21 mouse cellular contexts compared by ENCODE assay signal in genomic region chr7:124946424-124946823, GRCm38 (mm10).
A peak's percentile ranks its signal among the peaks of the same experiment; 100 is the strongest.
DNase-seq lines count a peak whose midpoint lies in the region; ATAC-seq lines count a peak whose summit lies in the region.
"Had no signal": no experiment of that assay in that cellular context is flagged by ENCODE, and none has a peak within 500 bp of the region (broad histone marks: within the 10 kb centered on the region; RNA-seq: fewer than 3 reads in every experiment).

No protein-coding gene starts in this region.

- no peaks in the 10 kb centered on the region for H3K9me3 ChIP-seq in midbrain, embryonic 11.5 days (ENCODE audit: control insufficient read depth, low read length)
- no peaks in the 10 kb centered on the region for H3K9me3 ChIP-seq in midbrain, embryonic 10.5 days (replicated peaks)
- H3K9me3 ChIP-seq: forebrain, embryonic 13.5 days; hindbrain, embryonic 10.5 days had no signal

- peak; percentile 12 to 36 for DNase-seq in cerebellum, postnatal 10 days
- DNase-seq in cerebellum, adult 18-20 months, result no peak
- DNase-seq in midbrain, embryonic 11.5 days (ENCODE audit: low spot score, missing footprints), result peak; percentile 44
- no peak for DNase-seq in midbrain, embryonic 10.5 days (ENCODE audit: low spot score)
- peak; percentile 31 for DNase-seq in lung, postnatal 36 days
- no peak for DNase-seq in layer of hippocampus, postnatal 10 days (ENCODE audit: low spot score in 2 of 2)
- DNase-seq: adrenal gland, postnatal 10 days; B cell, adult 2 months; cerebellum, adult 11 months; cerebellum, adult 9-10 months; cerebellum, postnatal 36 days; forebrain, postnatal 0 days; gastrocnemius, postnatal 25 days had no signal

- ATAC-seq in midbrain, embryonic 11.5 days (ENCODE audit: low FRiP score), result no peak
- no peak for ATAC-seq in inflammation-experienced regulatory T-cells, adult 6 months
- ATAC-seq: CD4-positive, CD25-positive, alpha-beta regulatory T cell, adult 4 months; forebrain, embryonic 13.5 days; forebrain, postnatal 0 days had no signal

- no peak overlapping the region for H3K9ac ChIP-seq in midbrain, embryonic 11.5 days (ENCODE audit: low read length)
- H3K9ac ChIP-seq: forebrain, embryonic 13.5 days; forebrain, postnatal 0 days; heart, embryonic 15.5 days; hindbrain, embryonic 14.5 days had no signal

- no peaks in the 10 kb centered on the region for H3K4me1 ChIP-seq in midbrain, embryonic 11.5 days (ENCODE audit: control insufficient read depth, insufficient read depth, low read length)
- H3K4me1 ChIP-seq in midbrain, embryonic 10.5 days, result no peaks in the 10 kb centered on the region
- H3K4me1 ChIP-seq: forebrain, embryonic 13.5 days; heart, embryonic 15.5 days; hindbrain, embryonic 10.5 days had no signal

- H3K27me3 ChIP-seq in midbrain, embryonic 11.5 days (ENCODE audit: control insufficient read depth, insufficient read depth, low read length), result no peaks in the 10 kb centered on the region
- no peaks in the 10 kb centered on the region for H3K27me3 ChIP-seq in midbrain, embryonic 10.5 days (ENCODE audit: low read depth, poor library complexity, severe bottlenecking)
- H3K27me3 ChIP-seq: forebrain, embryonic 13.5 days; heart, embryonic 15.5 days had no signal

- H3K27ac ChIP-seq in midbrain, embryonic 11.5 days (ENCODE audit: low read depth, low read length), result no peak overlapping the region
- H3K27ac ChIP-seq in midbrain, embryonic 10.5 days (replicated peaks), result no peak overlapping the region
- H3K27ac ChIP-seq: forebrain, embryonic 13.5 days; heart, embryonic 15.5 days; hindbrain, embryonic 10.5 days; hindbrain, embryonic 14.5 days had no signal

- H3K4me2 ChIP-seq in midbrain, embryonic 11.5 days, result no peak overlapping the region
- H3K4me2 ChIP-seq: forebrain, embryonic 13.5 days; heart, embryonic 11.5 days; heart, embryonic 15.5 days; hindbrain, embryonic 14.5 days had no signal

- H3K36me3 ChIP-seq in midbrain, embryonic 11.5 days (ENCODE audit: control insufficient read depth, insufficient read depth, low read length), result no peaks in the 10 kb centered on the region
- H3K36me3 ChIP-seq in midbrain, embryonic 10.5 days, result no peaks in the 10 kb centered on the region
- H3K36me3 ChIP-seq: G1E; heart, embryonic 15.5 days; hindbrain, embryonic 10.5 days had no signal

- 74% methylated on average over 1 of the region's 1 CpGs for WGBS in midbrain, embryonic 11.5 days
- WGBS in midbrain, embryonic 10.5 days, result 57% methylated on average over 1 of the region's 1 CpGs

- no peak overlapping the region for H3K4me3 ChIP-seq in midbrain, embryonic 11.5 days (ENCODE audit: low read depth, low read length)
- no peak overlapping the region for H3K4me3 ChIP-seq in midbrain, embryonic 10.5 days
- H3K4me3 ChIP-seq: forebrain, embryonic 13.5 days; heart, embryonic 15.5 days; hindbrain, embryonic 10.5 days had no signal

Comparison
In these comparisons a context has a peak if more than half of its experiments do, and no peak if none do; other contexts are left out.
1. DNase-seq: peak in cerebellum, postnatal 10 days (2 of 2), midbrain, embryonic 11.5 days (single experiment) and lung, postnatal 36 days (single experiment); none in cerebellum, adult 18-20 months (0 of 2), midbrain, embryonic 10.5 days (single experiment) and layer of hippocampus, postnatal 10 days (0 of 2).